Comparison of ENCODE assay signal across 20 mouse cellular contexts in genomic region chr1:114456406-114456805, GRCm38 (mm10).
A peak's percentile ranks its signal among the peaks of the same experiment; 100 is the strongest.
DNase-seq lines count a peak whose midpoint lies in the region; ATAC-seq lines count a peak whose summit lies in the region.
"Had no signal": no experiment of that assay in that cellular context is flagged by ENCODE, and none has a peak within 500 bp of the region (broad histone marks: within the 10 kb centered on the region; RNA-seq: fewer than 3 reads in every experiment).

No protein-coding gene starts in this region.

- ATAC-seq in frontal cortex, adult (ENCODE audit: low TSS enrichment) = peak; percentile 99
- ATAC-seq: activated CD4-positive, CD25-positive, alpha-beta regulatory T cell, adult 4 months; CD4-positive, CD25-positive, alpha-beta regulatory T cell, adult 4 months; Patski had no signal

- no peak for DNase-seq in frontal cortex, postnatal 10 days (ENCODE audit: low spot score in 2 of 2)
- DNase-seq in brain, adult 2 months (ENCODE audit: low read depth, low spot score) = peak; percentile 20
- DNase-seq in telencephalon, adult 2 months (ENCODE audit: low read depth, low spot score) = peak; percentile 10
- no peak for DNase-seq in left cerebral cortex, adult 8-10 months (ENCODE audit: low spot score in 2 of 2)
- DNase-seq in right cerebral cortex, postnatal 4 days = no peak
- DNase-seq: adrenal gland, adult 2 months; adrenal gland, adult 8-10 months; adrenal gland, postnatal 10 days; adrenal gland, postnatal 14 days; adrenal gland, postnatal 25 days; adrenal gland, postnatal 36 days; B cell, adult 2 months; cerebellum, adult 11 months; cerebellum, adult 11-12 months; cerebellum, adult 18-20 months; cerebellum, adult 2 months had no signal

Comparison
In these comparisons a context has a peak if more than half of its experiments do, and no peak if none do; other contexts are left out.
1. DNase-seq: peak in brain, adult 2 months (single experiment) and telencephalon, adult 2 months (single experiment); none in frontal cortex, postnatal 10 days (0 of 2), left cerebral cortex, adult 8-10 months (0 of 2) and right cerebral cortex, postnatal 4 days (single experiment).